Mouse (Mus musculus): ENCODE measurements at regions not wholly inside any gene's neighbourhood (a gene's known extent, or its start where the extent isn't known, plus 50 kb on each side); places are given as distances from the start of the nearest gene placed in this dataset.

DNA sequence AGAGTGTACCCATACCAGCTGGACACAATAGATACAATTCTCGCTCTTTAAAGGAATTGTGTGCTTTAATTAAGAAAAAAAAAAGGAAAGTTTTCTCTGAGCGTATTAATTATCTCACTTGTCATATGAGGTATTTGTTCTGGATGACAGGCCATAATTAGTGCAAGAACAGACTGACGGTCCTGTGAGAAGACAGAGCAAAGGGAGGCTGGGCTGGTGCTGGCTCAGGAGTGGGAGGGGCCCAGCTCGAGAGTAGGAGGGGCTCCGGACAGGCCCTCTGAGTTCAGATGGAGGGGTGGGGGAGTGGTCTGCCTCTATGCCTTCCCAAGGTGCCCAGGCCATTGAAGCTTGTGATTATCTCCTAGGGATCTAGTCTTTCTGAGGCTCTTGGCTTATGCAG lies 591.5 kb upstream of the Fam19a5 start:
- no peak overlapping the region for H3K4me3 ChIP-seq (replicated peaks; ENCODE audit: low read length)
- H3K9me3 ChIP-seq (ENCODE audit: control insufficient read depth, low read length): no peaks in the 10 kb centered on the region
- ATAC-seq (ENCODE audit: low FRiP score, low read depth): no peak
- H3K4me1 ChIP-seq (ENCODE audit: control insufficient read depth, insufficient read depth, low read length): no peaks in the 10 kb centered on the region
- no peak for DNase-seq (ENCODE audit: low spot score)
- H3K4me2 ChIP-seq (replicated peaks; ENCODE audit: low read depth, low read length, severe bottlenecking): no peak overlapping the region
- no peaks in the 10 kb centered on the region for H3K27me3 ChIP-seq (ENCODE audit: control insufficient read depth, insufficient read depth, low read length)
- H3K36me3 ChIP-seq (ENCODE audit: control insufficient read depth, insufficient read depth, low read length): no peaks in the 10 kb centered on the region
- no peak overlapping the region for H3K9ac ChIP-seq (ENCODE audit: low read depth, low read length, severe bottlenecking)
- TF ChIP-seq POLR2A (IDR thresholded peaks at IDR 0.05; ENCODE audit: borderline replicate concordance, extremely low read depth, insufficient read depth, insufficient read length): no peak
- 59% methylated on average over 5 of the region's 5 CpGs for WGBS
- no peak overlapping the region for H3K27ac ChIP-seq (replicated peaks; ENCODE audit: low read depth, low read length)

GRCm38 (mm10) chr15:86957872-86958271 lies 586.2 kb upstream of the Fam19a5 start:
- no peak for TF ChIP-seq POLR2A (IDR thresholded peaks at IDR 0.05; ENCODE audit: borderline replicate concordance, extremely low read depth, insufficient read depth, insufficient read length)
- WGBS: 85% methylated on average over 8 of the region's 8 CpGs

DNA sequence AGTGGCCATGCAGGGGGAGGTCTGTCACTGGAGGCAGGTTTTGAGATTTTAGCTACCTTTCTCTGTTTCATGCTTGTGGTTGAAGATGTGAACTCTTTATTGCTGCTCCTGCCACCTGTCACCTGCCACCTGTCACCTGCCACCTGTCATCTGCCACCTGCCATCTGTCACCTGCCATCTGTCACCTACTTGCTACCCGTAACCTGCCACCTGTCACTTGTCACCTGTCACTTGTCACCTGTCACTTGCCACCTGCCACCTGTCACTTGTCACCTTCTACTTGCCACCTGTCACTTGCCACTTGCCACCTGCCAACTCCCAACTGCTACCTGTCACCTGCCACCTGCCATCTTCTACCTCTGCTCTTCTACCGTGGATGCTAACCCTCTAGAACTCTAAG lies 581.2 kb upstream of the Fam19a5 start:
- no peak for TF ChIP-seq POLR2A (IDR thresholded peaks at IDR 0.05; ENCODE audit: borderline replicate concordance, extremely low read depth, insufficient read depth, insufficient read length)
- no peak overlapping the region for H3K4me2 ChIP-seq (replicated peaks; ENCODE audit: low read depth, low read length, severe bottlenecking)
- no peaks in the 10 kb centered on the region for H3K9me3 ChIP-seq (ENCODE audit: control insufficient read depth, low read length)
- H3K9ac ChIP-seq (ENCODE audit: low read depth, low read length, severe bottlenecking): no peak overlapping the region
- H3K27me3 ChIP-seq (ENCODE audit: control insufficient read depth, insufficient read depth, low read length): no peaks in the 10 kb centered on the region
- DNase-seq (ENCODE audit: low spot score) (no peak), ATAC-seq (ENCODE audit: low FRiP score, low read depth) (no peak)
- no peak overlapping the region for H3K4me3 ChIP-seq (replicated peaks; ENCODE audit: low read length)
- H3K27ac ChIP-seq (replicated peaks; ENCODE audit: low read depth, low read length): no peak overlapping the region
- no peaks in the 10 kb centered on the region for H3K4me1 ChIP-seq (ENCODE audit: control insufficient read depth, insufficient read depth, low read length)
- no peaks in the 10 kb centered on the region for H3K36me3 ChIP-seq (ENCODE audit: control insufficient read depth, insufficient read depth, low read length)
- WGBS: 71% methylated on average over 2 of the region's 2 CpGs

More at GRCm38 (mm10) chr15:86957872-86958271, 586.2 kb upstream of the Fam19a5 start:
- ATAC-seq (ENCODE audit: low FRiP score, low read depth): no peak
- H3K36me3 ChIP-seq (ENCODE audit: control insufficient read depth, insufficient read depth, low read length): no peaks in the 10 kb centered on the region
- no peaks in the 10 kb centered on the region for H3K4me1 ChIP-seq (ENCODE audit: control insufficient read depth, insufficient read depth, low read length)
- H3K4me3 ChIP-seq (replicated peaks; ENCODE audit: low read length): no peak overlapping the region
- H3K9me3 ChIP-seq (ENCODE audit: control insufficient read depth, low read length): no peaks in the 10 kb centered on the region
- no peak overlapping the region for H3K4me2 ChIP-seq (replicated peaks; ENCODE audit: low read depth, low read length, severe bottlenecking)
- H3K27me3 ChIP-seq (ENCODE audit: control insufficient read depth, insufficient read depth, low read length): no peaks in the 10 kb centered on the region
- DNase-seq (ENCODE audit: low spot score): no peak
- no peak overlapping the region for H3K27ac ChIP-seq (replicated peaks; ENCODE audit: low read depth, low read length)
- no peak overlapping the region for H3K9ac ChIP-seq (ENCODE audit: low read depth, low read length, severe bottlenecking)

- no peak for TF ChIP-seq POLR2A (IDR thresholded peaks at IDR 0.05; ENCODE audit: borderline replicate concordance, extremely low read depth, insufficient read depth, insufficient read length)
- H3K9me3 ChIP-seq (ENCODE audit: control insufficient read depth, low read length): no peaks in the 10 kb centered on the region
- no peak overlapping the region for H3K4me3 ChIP-seq (replicated peaks; ENCODE audit: low read length)
- H3K9ac ChIP-seq (ENCODE audit: low read depth, low read length, severe bottlenecking): no peak overlapping the region
- H3K27me3 ChIP-seq (ENCODE audit: control insufficient read depth, insufficient read depth, low read length): no peaks in the 10 kb centered on the region
- no peak for ATAC-seq (ENCODE audit: low FRiP score, low read depth)
- no peak for DNase-seq (ENCODE audit: low spot score)
- no peak overlapping the region for H3K4me2 ChIP-seq (replicated peaks; ENCODE audit: low read depth, low read length, severe bottlenecking)
- no peaks in the 10 kb centered on the region for H3K36me3 ChIP-seq (ENCODE audit: control insufficient read depth, insufficient read depth, low read length)
- WGBS: 34% methylated on average over 3 of the region's 3 CpGs
- no peak overlapping the region for H3K27ac ChIP-seq (replicated peaks; ENCODE audit: low read depth, low read length)
- no peaks in the 10 kb centered on the region for H3K4me1 ChIP-seq (ENCODE audit: control insufficient read depth, insufficient read depth, low read length)
These were observed 580.6 kb upstream of the Fam19a5 start for GRCm38 (mm10) chr15:86963486-86963885.

GRCm38 (mm10) chr15:86971436-86971835 lies 572.7 kb upstream of the Fam19a5 start:
- Histone ChIP-seq H3K27me3 (ENCODE audit: control insufficient read depth, insufficient read depth, low read length) (no peaks in the 10 kb centered on the region), H3K27ac (replicated peaks; ENCODE audit: low read depth, low read length) (no peak overlapping the region), H3K4me3 (replicated peaks; ENCODE audit: low read length) (no peak overlapping the region), H3K4me1 (ENCODE audit: control insufficient read depth, insufficient read depth, low read length) (no peaks in the 10 kb centered on the region), H3K9me3 (ENCODE audit: control insufficient read depth, low read length) (no peaks in the 10 kb centered on the region), H3K9ac (ENCODE audit: low read depth, low read length, severe bottlenecking) (no peak overlapping the region), H3K36me3 (ENCODE audit: control insufficient read depth, insufficient read depth, low read length) (no peaks in the 10 kb centered on the region), H3K4me2 (replicated peaks; ENCODE audit: low read depth, low read length, severe bottlenecking) (no peak overlapping the region)
- DNase-seq (ENCODE audit: low spot score) (no peak), ATAC-seq (ENCODE audit: low FRiP score, low read depth) (no peak)
- 79% methylated on average over 2 of the region's 2 CpGs for WGBS
- no peak for TF ChIP-seq POLR2A (IDR thresholded peaks at IDR 0.05; ENCODE audit: borderline replicate concordance, extremely low read depth, insufficient read depth, insufficient read length)

DNA sequence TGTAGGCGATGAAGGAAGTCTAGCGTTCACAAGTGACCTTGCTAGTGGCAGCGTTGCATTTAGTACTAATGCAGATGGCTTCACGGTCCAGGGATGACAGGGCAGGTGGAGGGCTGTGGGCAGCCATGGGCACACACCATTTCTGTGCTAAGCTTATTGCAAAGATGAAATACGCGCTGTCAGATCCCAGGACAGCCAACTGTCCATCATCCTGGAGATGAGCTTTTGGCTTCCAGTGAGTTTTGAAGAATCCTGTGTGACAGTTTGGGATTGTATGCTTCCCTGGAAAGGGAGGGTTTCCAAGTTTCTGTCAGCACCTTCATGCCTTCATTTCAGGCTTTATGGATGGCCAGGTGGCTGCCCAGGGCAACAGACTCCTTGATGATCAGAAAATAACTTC lies 547.9 kb upstream of the Fam19a5 start:
- WGBS: 94% methylated on average over 6 of the region's 6 CpGs
- no peaks in the 10 kb centered on the region for H3K36me3 ChIP-seq (ENCODE audit: control insufficient read depth, insufficient read depth, low read length)
- H3K9ac ChIP-seq (ENCODE audit: low read depth, low read length, severe bottlenecking): no peak overlapping the region
- H3K27me3 ChIP-seq (ENCODE audit: control insufficient read depth, insufficient read depth, low read length): no peaks in the 10 kb centered on the region
- no peak for TF ChIP-seq POLR2A (IDR thresholded peaks at IDR 0.05; ENCODE audit: borderline replicate concordance, extremely low read depth, insufficient read depth, insufficient read length)
- DNase-seq (ENCODE audit: low spot score): no peak
- H3K4me2 ChIP-seq (replicated peaks; ENCODE audit: low read depth, low read length, severe bottlenecking): no peak overlapping the region
- no peak overlapping the region for H3K4me3 ChIP-seq (replicated peaks; ENCODE audit: low read length)
- no peaks in the 10 kb centered on the region for H3K9me3 ChIP-seq (ENCODE audit: control insufficient read depth, low read length)
- H3K27ac ChIP-seq (replicated peaks; ENCODE audit: low read depth, low read length): no peak overlapping the region
- no peaks in the 10 kb centered on the region for H3K4me1 ChIP-seq (ENCODE audit: control insufficient read depth, insufficient read depth, low read length)
- no peak for ATAC-seq (ENCODE audit: low FRiP score, low read depth)
